Mouse (Mus musculus): ENCODE measurements around the gene Kcnmb2.

Kcnmb2 gene

DNA sequence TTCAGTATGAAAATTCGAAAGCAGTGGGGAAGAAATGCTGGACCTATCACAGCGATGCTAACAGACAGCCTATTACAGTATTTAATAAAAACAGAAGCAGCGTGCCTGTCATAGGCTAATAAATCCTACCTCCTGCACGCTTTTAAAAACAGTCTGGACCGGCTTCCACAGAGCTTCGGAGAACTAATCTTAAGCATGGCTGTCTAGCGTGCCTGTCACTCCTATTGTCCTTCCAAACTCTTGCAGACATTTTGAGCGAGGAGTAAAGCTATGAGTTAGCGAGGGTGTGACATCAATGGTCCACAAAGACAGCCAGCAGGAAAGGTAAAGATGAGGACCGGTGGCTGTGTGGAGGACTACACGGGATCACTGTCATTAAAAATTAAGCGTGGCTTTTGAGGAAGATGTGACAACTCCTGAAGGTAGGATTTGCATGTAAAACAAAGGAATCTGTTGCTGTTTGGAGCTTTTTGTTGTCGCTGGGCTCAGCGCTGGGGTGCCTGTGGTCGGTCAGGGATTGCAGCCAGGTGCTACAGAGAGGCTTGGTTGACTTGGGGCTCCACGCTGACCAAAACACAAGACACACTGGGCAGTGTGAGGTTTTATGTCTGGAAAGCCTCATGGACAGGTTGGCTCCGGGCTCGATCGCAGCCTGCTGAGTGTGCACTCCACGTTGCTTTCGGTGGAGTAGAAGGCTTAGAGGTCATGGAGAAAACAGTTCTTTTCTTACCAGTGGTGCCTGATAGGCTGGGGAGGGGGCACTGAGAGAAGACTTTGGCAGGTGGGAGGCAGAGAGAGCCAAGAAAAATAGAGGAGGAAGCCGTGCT, at the start of gene Kcnmb2:
TSS of gene Kcnmb2 (plus strand) at position 4 of the 827 bp plus-strand sequence.
- no peak for DNase-seq (ENCODE audit: low spot score in 2 of 2)

- no peak for DNase-seq (ENCODE audit: low spot score in 2 of 2)
These were observed 38.8 kb upstream of the Kcnmb2 start for GRCm38 (mm10) chr3:31863522-31863921.

DNA sequence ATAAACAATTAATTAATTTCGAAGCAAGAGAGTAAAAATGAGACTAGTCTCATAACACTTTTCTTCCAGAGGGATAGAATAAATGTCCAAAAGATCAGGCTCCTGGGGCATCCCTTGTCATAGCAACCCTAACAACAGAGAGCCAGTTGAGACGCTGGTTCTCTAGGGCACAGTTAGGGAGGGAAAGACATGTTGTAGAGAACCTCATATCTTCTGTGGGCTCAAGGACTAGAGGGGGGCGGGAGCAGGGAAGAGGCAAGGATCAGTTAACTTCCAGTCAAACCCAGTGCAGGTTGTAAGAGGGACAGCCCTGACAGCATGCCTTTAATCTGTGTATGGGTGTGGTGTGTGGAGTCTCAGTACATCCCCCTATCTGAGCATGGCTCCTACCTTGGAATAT, 38.2 kb upstream of the Kcnmb2 start:
- DNase-seq (ENCODE audit: low spot score in 2 of 2): no peak

DNA sequence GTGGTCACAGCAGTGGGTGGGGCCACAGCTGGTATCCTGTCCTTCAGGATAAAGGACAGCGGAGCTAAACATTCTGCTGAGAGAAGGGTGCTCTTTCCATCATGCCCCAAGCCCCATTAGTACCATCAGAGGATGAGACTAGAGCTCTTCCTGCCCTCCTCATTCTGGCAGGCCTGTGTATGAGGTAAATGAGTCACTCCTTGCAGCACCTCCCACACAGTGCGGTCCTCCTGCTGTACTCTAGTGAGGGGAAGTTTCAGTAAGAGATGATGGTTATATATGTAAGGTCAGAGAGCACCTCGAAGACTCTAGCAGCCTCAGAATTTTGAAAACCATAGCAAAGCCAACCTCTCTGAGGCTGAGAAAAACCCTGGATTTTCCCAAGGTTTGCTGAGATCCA, 30.8 kb upstream of the Kcnmb2 start:
- DNase-seq (ENCODE audit: low spot score in 2 of 2): no peak

DNA sequence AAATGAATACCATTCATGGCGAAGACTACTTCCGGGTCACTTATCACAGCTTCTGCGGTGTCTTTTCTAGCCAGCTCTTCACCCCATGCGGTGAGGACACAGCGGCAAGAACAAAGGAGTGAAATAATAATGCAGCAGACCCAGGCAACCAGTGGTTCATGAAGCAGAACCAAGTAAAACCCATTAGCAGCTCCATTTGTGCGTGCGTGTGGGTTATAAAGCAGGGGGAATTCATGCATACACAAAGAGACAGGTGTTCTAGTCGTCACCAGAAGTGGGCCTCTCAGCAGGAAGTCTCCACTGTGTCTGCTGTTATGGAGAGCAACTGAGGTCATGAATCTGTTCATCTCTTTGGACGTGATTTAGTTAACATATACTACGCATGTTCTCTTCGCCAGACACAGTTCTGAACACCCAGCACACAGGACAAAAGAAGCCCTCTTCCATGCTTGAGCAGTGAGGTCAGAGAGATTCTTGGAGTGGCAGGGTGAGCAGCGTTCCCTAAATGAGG, 19.6 kb upstream of the Kcnmb2 start:
- DNase-seq (ENCODE audit: low spot score in 2 of 2): no peak

GRCm38 (mm10) chr3:31892653-31893052, 9.7 kb upstream of the Kcnmb2 start:
- DNase-seq (ENCODE audit: low spot score in 2 of 2): no peak

DNA sequence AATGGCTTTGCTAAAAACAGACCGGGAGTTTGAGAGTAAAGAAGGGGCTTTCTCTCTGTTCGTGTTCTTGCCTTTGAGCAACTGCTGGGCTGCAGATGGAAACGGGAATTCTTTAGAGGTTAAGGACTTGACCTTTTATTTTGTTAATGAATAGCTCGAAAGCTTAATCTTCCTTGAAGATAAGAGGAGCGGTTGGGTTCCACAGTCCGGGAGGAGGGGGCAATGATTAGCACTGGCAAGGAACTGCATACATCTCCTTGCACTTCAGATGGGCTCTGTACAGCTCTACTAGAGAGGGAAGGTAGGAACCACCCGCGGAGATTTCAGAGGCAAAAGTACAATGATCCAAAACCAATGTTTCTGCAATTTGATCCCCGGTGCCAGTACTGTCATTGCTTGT, 1.2 kb downstream of the Kcnmb2 start:
- DNase-seq (ENCODE audit: low spot score in 2 of 2): no peak

DNA sequence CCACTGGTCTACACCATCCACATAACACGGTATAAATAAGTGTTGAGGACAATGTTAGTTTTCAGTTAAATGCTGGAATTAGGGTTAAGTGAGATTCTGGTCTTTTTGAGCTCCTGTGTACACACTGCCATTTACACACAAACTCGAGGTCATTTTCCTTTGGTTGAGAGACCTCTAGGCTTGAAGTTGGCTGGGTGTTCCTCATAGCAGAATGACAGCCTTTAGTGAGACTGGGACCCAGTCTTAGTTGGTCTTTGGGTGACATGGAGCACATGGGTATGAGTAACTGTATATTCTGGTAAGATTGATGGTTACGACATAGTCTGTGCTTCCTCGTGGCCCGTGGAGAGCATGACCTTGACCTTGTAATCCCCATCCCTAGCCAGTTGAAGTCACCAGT, 1.8 kb downstream of the Kcnmb2 start:
- DNase-seq (ENCODE audit: low spot score in 2 of 2): no peak

DNA sequence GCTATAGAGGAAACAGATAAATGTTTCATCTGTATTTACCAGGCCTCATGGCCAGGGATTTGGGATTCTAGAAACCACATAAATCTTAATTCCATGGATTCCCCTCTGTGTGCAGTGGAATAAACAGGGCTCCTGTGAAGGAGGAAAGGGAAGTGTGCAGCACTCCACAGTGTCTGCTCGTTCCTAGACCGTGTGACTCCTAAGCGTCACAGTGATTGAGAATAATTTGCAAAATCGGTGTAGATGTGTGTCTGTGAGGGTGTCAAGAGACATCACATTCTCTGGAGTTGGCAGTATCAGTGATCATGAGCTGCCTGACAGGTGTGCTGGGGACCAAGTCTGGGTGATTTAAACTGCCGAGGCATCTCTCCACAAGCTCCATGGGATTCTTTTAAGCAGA, 8.9 kb downstream of the Kcnmb2 start:
- DNase-seq (ENCODE audit: low spot score in 2 of 2): no peak

- no peak for DNase-seq (ENCODE audit: low spot score in 2 of 2)
These were observed 9.4 kb downstream of the Kcnmb2 start for GRCm38 (mm10) chr3:31911690-31912089.

DNA sequence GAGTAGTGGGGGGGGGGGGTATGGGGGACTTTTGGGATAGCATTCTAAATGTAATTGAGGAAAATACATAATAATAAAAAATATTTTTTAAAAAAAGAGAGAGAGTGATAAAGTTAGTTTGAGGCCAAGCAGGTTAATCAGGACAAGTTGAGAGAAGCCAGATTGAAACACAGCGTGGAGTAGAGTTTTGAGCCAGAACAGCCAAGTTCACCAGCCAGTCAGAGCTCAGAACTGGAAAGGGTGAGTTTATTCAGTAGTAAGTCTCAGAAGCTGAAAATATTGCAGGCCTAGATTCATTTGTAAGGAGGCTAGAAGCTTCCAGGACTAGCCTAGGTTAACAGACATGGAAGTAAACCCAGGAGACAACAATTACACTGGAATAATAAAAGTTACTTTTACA, 26.2 kb downstream of the Kcnmb2 start:
- DNase-seq (ENCODE audit: low spot score in 2 of 2): no peak

- no peak for DNase-seq (ENCODE audit: low spot score in 2 of 2)
These were observed 32.4 kb downstream of the Kcnmb2 start for GRCm38 (mm10) chr3:31934704-31935103.

DNA sequence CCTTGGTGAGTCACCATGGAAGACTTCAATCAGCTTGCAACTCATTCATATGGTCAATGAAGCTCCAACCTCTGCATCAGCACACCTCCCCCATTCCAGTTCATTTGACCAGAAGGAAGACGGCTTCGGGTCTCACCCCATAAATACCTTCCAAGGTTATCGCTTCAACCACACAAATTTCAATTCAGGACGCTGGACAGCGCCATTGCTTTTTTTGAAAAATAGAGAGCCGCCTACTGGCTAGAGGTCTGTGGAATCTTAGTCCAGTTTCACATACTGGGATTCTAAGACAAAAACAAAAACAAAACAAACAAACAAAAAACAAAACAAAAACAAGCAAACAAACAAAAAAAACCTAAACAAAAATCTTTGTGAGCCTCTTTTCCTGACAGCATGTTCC, 39.2 kb downstream of the Kcnmb2 start:
- DNase-seq (ENCODE audit: low spot score in 2 of 2): no peak

- DNase-seq (ENCODE audit: low spot score in 2 of 2): no peak
These were observed 51.9 kb downstream of the Kcnmb2 start for GRCm38 (mm10) chr3:31954213-31954612.

GRCm38 (mm10) chr3:31955004-31955403, 52.7 kb downstream of the Kcnmb2 start:
- DNase-seq (ENCODE audit: low spot score in 2 of 2): no peak

DNA sequence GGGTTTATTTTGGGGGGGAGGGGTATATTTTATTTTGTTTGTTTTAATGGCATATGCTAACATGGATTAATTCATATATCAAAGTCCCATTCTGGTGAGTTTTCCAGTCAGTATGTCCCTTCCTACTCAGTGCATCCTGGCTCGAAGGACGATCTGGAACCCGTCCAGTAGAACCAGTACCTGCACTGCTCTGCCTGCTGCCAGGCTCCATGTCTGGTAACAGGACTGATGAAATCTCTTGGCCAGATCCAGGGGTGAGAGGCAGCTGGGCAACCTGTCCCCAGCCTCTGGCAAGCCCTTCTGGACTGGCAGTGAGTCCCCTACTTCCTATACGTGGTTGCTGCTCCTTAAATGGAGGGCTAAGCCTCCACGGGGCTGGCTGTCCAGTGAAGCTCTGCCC, 57.5 kb downstream of the Kcnmb2 start:
- DNase-seq (ENCODE audit: low spot score in 2 of 2): no peak

DNA sequence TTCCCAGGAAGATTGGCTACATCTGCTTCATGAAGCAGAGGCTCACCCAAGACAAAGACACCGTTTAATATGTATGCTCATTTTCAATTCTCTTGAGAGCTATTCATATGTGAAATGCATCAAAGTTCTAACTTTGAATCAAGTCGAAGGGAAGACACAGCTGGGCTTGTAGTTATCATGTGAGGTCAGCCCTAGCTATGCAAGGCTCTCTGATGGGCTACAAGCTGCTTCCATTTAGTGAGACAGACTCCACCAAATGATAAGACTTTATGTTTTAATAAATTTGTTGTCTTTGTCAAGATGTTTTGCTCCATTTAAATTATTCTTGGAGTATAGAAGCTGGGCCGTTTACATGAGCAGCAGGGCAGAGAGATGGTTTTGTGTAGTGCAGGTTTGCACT, 58.9 kb downstream of the Kcnmb2 start:
- DNase-seq (ENCODE audit: low spot score in 2 of 2): no peak

DNA sequence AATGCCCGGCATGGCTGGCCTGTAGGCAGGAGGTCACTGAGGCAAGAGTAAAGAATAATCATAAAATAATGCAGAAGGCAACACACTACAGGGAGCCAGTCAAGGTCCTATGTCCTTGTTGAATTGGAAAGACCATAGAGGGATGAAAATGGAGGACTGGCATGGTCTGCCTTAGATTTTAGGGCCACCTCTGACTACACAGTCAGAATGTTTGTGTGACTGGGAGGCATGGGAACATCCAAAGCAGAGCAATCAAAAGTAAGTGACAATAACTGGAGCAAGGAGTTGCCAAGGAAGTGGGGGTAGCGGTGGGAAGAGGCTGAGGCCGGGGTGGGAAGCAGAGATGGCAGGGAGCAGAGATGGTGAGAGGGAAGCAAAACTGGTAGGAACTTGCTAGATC, 60.8 kb downstream of the Kcnmb2 start:
- DNase-seq (ENCODE audit: low spot score in 2 of 2): no peak

GRCm38 (mm10) chr3:31979661-31980060, 77.4 kb downstream of the Kcnmb2 start:
- no peak for DNase-seq (ENCODE audit: low spot score in 2 of 2)

DNA sequence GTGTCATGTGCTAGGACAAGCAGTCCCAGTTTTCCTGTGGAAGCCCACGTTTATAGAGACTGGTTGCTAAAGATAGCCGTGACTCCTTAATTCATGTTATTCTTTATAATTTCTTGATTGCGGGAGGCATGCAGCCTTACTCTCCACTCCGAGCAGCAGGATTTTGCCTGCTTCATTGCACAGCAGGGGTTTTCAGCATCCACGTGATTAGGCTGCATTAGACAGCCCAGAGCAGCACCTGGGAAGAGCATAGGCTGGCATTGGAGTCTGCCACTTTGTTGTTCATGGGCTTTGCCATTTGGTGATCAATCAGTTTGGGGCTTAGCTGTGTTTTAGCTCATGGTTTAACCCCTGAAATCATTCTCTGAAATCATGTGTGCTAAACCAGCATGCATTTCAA, 80.1 kb downstream of the Kcnmb2 start:
- DNase-seq (ENCODE audit: low spot score in 2 of 2): no peak

- DNase-seq (ENCODE audit: low spot score in 2 of 2): no peak
These were observed 82.8 kb downstream of the Kcnmb2 start for GRCm38 (mm10) chr3:31985103-31985502.

DNA sequence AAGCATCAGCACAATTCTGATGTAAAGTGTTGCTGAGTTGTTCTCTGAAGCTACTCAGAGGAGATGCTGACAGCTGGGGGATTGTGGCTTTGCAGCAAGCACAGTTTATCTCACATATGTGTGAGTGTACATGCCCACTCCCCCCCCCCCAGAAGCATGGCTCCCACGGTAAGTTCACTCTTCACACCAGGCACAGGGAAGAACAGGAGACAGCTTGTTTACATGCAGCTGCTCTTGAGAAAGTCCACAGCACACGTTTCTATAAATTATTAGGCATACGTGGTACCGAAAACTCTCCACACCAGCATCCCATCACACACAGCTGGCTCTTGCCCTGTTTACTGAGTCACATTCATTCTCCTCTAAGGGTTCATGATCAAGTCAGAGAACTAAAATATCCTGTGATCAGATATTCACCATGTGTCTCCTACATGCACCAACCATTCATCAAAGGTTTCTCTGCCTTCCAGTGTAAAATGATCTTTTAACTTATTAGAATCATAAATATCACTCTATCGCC, 89.3 kb downstream of the Kcnmb2 start:
- no peak for DNase-seq (ENCODE audit: low spot score in 2 of 2)

- DNase-seq (ENCODE audit: low spot score in 2 of 2): no peak
These were observed 109.3 kb downstream of the Kcnmb2 start for GRCm38 (mm10) chr3:32011566-32011965.
